Mouse (Mus musculus) kidney, adult 2 months (tissue): ENCODE results near the gene Lef1.

ENCODE experiments used
- CTCF ChIP-seq: fragments of 200-500 bp; conservative IDR thresholded peaks from 2 replicates; pipeline ENCODE4 v1.5.1; 2011; ENCODE audit warnings: low read depth, mild to moderate bottlenecking, control low read depth, low read length, moderate library complexity, mixed read lengths; ENCODE audit not compliant: insufficient read depth, insufficient read length
- POLR2A ChIP-seq: fragments of 200-500 bp; IDR thresholded peaks from one replicate; pipeline ENCODE4 v1.6.1; 2011; ENCODE audit warnings: low read depth, low read length, control low read depth

- TF ChIP-seq POLR2A (no peak), CTCF (no peak)
Measured at GRCm38 (mm10) chr3:131078041-131078621, 32.1 kb upstream of the Lef1 start.
